Mouse (Mus musculus): ENCODE results near the gene Tlr12. TPM values are rescaled to one million over a fixed set of nuclear protein-coding genes. Genes with fewer than 3 reads are reported as not detected.

The Tlr12 gene
- 7.2 TPM for polyA plus RNA-seq (2015; fragmentation: Illumina TruSeq; extraction: RNeasy Lipid Tissue Mini Kit (QIAGEN cat#74804); ENCODE audit: insufficient read depth, low replicate concordance)

DNA sequence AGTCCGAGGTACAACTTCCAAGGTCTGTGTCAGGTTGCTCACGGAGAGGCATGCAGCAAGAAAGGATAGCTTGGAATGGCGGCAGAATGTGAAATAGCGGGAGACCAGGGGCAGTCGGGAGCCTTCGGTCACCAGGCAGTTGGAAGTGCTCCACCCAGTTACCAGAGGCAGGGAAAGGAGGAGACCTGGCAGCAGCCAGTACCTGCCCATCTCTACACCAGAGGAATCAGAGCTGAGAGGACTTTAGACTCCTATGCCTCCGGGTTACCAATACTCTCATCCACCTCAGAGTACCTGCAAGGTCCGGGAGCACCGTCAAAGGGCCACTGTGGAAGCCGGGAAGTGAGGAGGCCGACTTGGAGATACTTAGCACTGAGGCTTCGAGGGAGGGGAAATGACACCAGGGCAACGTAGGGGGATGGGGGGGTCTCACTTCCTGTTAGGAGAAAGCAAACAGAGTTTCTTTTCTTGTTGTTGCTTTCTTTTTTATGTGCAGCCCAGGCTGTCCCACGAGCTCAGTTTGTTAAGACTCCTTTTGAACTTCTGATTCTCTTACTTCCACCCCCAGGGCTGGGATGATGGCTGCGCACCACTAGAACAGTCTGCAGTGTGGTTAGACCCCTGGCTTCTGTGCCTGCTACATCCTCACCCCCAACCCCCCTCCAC is at the start of gene Tlr12:
Gene Tlr12 (minus strand): TSS at position 374 of the 666 bp plus-strand sequence.

DNA sequence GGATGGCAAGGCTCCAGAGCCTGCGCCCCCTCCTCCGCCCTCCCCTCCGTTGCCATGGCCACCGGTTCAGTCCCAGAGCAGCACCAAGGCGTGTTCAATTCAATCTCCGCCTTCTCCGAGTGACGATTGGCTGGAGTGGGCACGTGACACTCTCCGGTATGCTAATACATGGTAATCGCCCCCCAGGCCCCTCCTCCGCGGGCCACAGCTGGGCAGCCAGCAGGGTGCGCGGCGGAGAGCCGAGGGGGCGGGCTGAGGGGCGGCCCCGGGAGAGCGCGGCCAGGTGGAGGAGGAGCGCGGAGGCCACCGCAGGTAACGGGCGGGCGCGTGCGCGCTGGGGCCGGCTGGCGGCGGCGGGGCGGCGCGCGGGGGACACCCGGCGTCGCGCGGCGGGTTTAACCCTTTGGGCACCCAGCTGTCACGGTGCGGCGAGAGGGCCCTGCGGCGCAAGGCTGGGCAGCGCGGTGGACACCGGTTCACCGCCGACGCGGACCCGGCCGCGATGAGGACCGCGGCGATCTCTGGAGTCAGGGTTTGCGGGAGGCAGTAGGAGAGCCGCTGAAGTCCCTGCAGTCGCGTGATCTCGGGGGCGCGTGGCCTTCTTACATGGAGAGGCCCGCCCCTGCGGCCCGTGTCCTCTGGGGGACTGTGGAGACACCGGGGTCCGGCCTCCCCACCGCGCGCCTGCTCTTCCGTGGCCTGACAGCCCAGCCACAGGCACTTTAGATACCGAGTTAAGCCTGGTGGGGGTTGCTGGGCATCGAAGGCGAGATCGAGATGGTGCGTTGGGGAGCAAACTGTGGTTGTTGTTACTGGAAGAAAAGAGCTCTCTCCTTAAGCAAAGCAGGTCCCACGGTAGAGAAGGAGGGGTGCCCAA is 36.3 kb upstream of the Tlr12 start, which contains the start of gene Phc2:
Gene Phc2 (plus strand): TSS at position 198 of the 877 bp plus-strand sequence.

DNA sequence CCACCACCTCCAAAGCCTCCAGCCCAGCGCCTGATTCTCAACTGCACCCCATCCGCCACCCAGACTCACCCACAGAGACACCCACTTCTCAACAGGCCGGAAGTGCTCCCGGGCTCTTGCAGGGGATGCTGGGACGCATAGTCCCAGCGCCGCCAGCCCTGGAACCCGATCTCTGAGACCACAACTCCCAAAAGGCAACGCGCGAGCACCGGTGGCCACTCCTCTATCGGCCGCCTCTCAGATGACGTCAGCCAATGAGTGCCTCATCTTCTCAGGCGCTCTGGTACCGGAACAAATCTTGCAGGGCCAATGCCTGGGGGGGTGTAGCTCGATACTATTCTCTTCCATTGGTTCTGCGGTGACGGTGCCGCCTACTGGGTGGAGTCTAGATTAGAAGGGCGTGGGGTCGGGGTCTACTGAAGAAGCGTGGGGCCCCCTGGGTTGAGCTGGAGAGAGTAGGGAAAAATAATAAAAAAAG is 8.5 kb downstream of the Tlr12 start, which contains the start of gene Zscan20:
Gene Zscan20 (minus strand): TSS at position 174 of the 478 bp plus-strand sequence.

Other genes with a start within 250 kb of the Tlr12 start
- 12.2 TPM for gene Zscan20, start 8.5 kb downstream of the Tlr12 start, polyA plus RNA-seq (2015; fragmentation: Illumina TruSeq; extraction: RNeasy Lipid Tissue Mini Kit (QIAGEN cat#74804); ENCODE audit: insufficient read depth, low replicate concordance)
- 35.4 TPM for gene Phc2, start 36.1 kb upstream of the Tlr12 start, polyA plus RNA-seq (2015; fragmentation: Illumina TruSeq; extraction: RNeasy Lipid Tissue Mini Kit (QIAGEN cat#74804); ENCODE audit: insufficient read depth, low replicate concordance)
- gene A3galt2, start 136.7 kb upstream of the Tlr12 start, polyA plus RNA-seq (2015; fragmentation: Illumina TruSeq; extraction: RNeasy Lipid Tissue Mini Kit (QIAGEN cat#74804); ENCODE audit: insufficient read depth, low replicate concordance): 0.35 TPM
- 16.8 TPM for gene Zfp362, start 187.4 kb upstream of the Tlr12 start, polyA plus RNA-seq (2015; fragmentation: Illumina TruSeq; extraction: RNeasy Lipid Tissue Mini Kit (QIAGEN cat#74804); ENCODE audit: insufficient read depth, low replicate concordance)

Data from spleen, adult 10 weeks (tissue).